Mouse (Mus musculus): Measurements from ENCODE around the gene Dscaml1. TPM values are rescaled to one million over a fixed set of nuclear protein-coding genes. Genes with fewer than 3 reads are reported as not detected.

The Dscaml1 gene
- polyA plus RNA-seq, 1 experiment = not detected

- TF ChIP-seq GATA1 (IDR thresholded peaks at IDR 0.05; ENCODE audit: low read length) = no peak
Observed at GRCm38 (mm10) chr9:45740584-45740980, 314.2 kb downstream of the Dscaml1 start.

- no peak for TF ChIP-seq GATA1 (IDR thresholded peaks at IDR 0.05; ENCODE audit: low read length)
Observed at GRCm38 (mm10) chr9:45745451-45745850, 319.0 kb downstream of the Dscaml1 start.

GRCm38 (mm10) chr9:45749917-45750316 is 323.5 kb downstream of the Dscaml1 start:
- no peak for TF ChIP-seq GATA1 (IDR thresholded peaks at IDR 0.05; ENCODE audit: low read length)

GRCm38 (mm10) chr9:45754452-45755091 is 328.1 kb downstream of the Dscaml1 start:
- no peak for TF ChIP-seq GATA1 (IDR thresholded peaks at IDR 0.05; ENCODE audit: low read length)

- no peak for TF ChIP-seq GATA1 (IDR thresholded peaks at IDR 0.05; ENCODE audit: low read length)
Observed at GRCm38 (mm10) chr9:45766195-45766594, 339.8 kb downstream of the Dscaml1 start.

GRCm38 (mm10) chr9:45767155-45767554 is 340.7 kb downstream of the Dscaml1 start:
- no peak for TF ChIP-seq GATA1 (IDR thresholded peaks at IDR 0.05; ENCODE audit: low read length)

GRCm38 (mm10) chr9:45768421-45768820 is 342.0 kb downstream of the Dscaml1 start:
- TF ChIP-seq GATA1 (IDR thresholded peaks at IDR 0.05; ENCODE audit: low read length) = no peak

- TF ChIP-seq GATA1 (IDR thresholded peaks at IDR 0.05; ENCODE audit: low read length) = no peak
Observed at GRCm38 (mm10) chr9:45769596-45769995, 343.2 kb downstream of the Dscaml1 start.

GRCm38 (mm10) chr9:45774088-45774487 is 347.7 kb downstream of the Dscaml1 start:
- TF ChIP-seq GATA1 (IDR thresholded peaks at IDR 0.05; ENCODE audit: low read length) = no peak

GRCm38 (mm10) chr9:45779201-45779600 is 352.8 kb downstream of the Dscaml1 start:
- TF ChIP-seq GATA1 (IDR thresholded peaks at IDR 0.05; ENCODE audit: low read length) = no peak

- no peak for TF ChIP-seq GATA1 (IDR thresholded peaks at IDR 0.05; ENCODE audit: low read length)
Observed at GRCm38 (mm10) chr9:45783249-45784069, 357.0 kb downstream of the Dscaml1 start.

GRCm38 (mm10) chr9:45787071-45787470 is 360.6 kb downstream of the Dscaml1 start:
- TF ChIP-seq GATA1 (IDR thresholded peaks at IDR 0.05; ENCODE audit: low read length) = no peak

- TF ChIP-seq GATA1 (IDR thresholded peaks at IDR 0.05; ENCODE audit: low read length) = no peak
Observed at GRCm38 (mm10) chr9:45787547-45787946, 361.1 kb downstream of the Dscaml1 start.

- no peak for TF ChIP-seq GATA1 (IDR thresholded peaks at IDR 0.05; ENCODE audit: low read length)
Observed at GRCm38 (mm10) chr9:45788405-45788804, 362.0 kb downstream of the Dscaml1 start.

- no peak for TF ChIP-seq GATA1 (IDR thresholded peaks at IDR 0.05; ENCODE audit: low read length)
Observed at GRCm38 (mm10) chr9:45791456-45792142, 365.2 kb downstream of the Dscaml1 start.

GRCm38 (mm10) chr9:45792235-45792634 is 365.8 kb downstream of the Dscaml1 start:
- TF ChIP-seq GATA1 (IDR thresholded peaks at IDR 0.05; ENCODE audit: low read length) = no peak
